Mouse (Mus musculus): ENCODE measurements around the gene Mier1. TPM values are rescaled to one million over a fixed set of nuclear protein-coding genes. Genes with fewer than 3 reads are reported as not detected.

Mier1 gene
- polyA plus RNA-seq, 1 experiment: 13.9 TPM

DNA sequence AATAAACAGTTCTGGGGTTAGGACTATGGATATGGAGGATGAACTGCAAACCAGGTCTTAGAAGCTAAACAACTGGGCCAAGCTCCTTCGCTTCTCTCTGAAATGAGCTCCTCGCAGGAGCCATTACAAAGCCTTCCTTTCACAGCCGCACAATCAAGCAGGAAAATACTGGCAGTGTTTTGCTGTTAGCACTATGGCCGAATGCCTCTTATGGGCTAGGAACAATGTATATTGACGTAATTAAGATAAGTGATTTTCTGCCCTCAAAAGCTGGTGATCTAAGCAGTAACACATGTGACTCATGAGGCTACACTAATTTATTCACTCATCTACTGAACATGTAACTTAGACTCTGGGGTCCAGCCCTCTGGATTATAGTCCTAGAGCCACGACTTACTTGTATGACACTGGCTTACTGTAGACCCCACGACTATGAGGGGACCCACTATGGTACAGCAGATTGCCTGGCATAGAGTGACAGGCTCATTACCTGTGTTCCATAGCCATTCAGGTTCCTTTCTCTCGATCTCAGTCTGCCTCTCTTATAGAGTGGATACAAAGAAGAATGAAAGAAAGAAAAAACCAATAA, 66.2 kb downstream of the Mier1 start:
- Histone ChIP-seq H3K4me3 (replicated peaks; ENCODE audit: extremely low read depth, low read depth, low read length) (no peak overlapping the region), H3K4me1 (ENCODE audit: control insufficient read depth, insufficient read depth, low read length) (no peaks in the 10 kb centered on the region)
- TF ChIP-seq POLR2A (IDR thresholded peaks at IDR 0.05; ENCODE audit: borderline replicate concordance, extremely low read depth, low read depth, low read length): no peak
- TF ChIP-seq CTCF (IDR thresholded peaks at IDR 0.05; ENCODE audit: insufficient read depth, low read length): no peak
- no peak for DNase-seq
- 86% methylated on average over 8 of the region's 8 CpGs for WGBS

DNA sequence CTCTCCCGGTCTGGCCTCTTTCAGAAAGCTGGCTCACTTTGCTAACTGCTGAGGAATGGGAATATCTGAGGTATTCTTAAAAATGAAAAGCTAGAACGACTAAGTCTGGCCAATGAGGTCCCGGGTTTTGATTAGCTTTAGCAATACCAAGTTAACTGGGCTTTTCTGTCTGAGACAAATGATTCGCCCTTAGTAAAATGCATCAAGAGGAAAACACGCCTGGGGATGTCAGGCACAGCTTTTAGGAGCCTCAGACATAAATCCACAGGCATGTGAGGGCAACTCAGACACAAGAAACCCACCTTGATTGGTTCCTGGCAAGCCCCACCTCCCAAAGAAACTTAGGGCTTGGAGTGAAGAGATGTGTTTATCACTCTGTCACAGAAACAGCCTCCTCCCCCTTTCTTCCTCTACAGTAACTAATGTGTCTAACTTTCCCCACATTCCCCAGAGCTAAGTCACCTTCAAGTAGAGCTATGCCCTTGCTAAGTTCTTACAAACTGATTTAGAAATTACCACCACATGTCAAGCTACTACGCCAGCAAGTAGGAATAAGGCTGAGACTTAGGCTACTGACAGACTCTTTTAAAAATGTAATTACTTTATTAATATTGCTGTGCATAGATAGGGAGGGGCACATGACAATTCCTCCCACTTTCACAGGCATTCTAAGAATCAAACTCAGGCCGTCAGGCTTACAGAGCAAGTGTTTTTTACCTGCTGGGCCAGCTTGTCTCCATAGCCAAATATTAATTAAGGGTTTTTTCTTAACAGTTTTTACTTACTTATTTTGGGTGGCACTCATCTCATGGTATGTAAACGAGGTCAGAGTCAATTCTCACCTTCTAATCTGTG, 74.8 kb downstream of the Mier1 start:
- TF ChIP-seq POLR2A (IDR thresholded peaks at IDR 0.05; ENCODE audit: borderline replicate concordance, extremely low read depth, low read depth, low read length) (no peak), CTCF (IDR thresholded peaks at IDR 0.05; ENCODE audit: insufficient read depth, low read length) (no peak)
- H3K4me1 ChIP-seq (ENCODE audit: control insufficient read depth, insufficient read depth, low read length): no peaks in the 10 kb centered on the region
- no peak overlapping the region for H3K4me3 ChIP-seq (replicated peaks; ENCODE audit: extremely low read depth, low read depth, low read length)
- WGBS: 85% methylated on average over 8 of the region's 8 CpGs
- DNase-seq: no peak

DNA sequence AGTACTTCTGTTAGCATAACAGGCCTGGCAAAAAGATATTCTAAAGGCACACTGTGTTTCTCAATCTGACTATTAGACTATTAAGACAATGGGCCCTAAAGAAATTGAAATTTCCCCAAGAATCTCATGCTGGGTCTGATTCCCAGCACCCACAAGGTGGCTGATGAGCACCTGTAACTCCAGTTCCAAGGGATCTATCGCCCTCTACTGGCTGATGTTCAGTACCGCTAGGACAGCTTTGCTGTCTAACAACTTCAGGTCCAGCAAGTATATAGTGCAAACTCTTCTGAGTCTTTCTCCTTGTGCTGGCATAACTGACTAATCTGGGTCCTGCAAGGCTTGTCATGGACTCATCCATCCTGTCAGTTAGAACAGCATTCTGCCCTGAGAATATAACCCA, 78.2 kb downstream of the Mier1 start:
- H3K4me3 ChIP-seq (replicated peaks; ENCODE audit: extremely low read depth, low read depth, low read length): no peak overlapping the region
- DNase-seq: no peak
- 84% methylated on average over 2 of the region's 2 CpGs for WGBS
- no peak for TF ChIP-seq POLR2A (IDR thresholded peaks at IDR 0.05; ENCODE audit: borderline replicate concordance, extremely low read depth, low read depth, low read length)
- no peak for TF ChIP-seq CTCF (IDR thresholded peaks at IDR 0.05; ENCODE audit: insufficient read depth, low read length)
- no peaks in the 10 kb centered on the region for H3K4me1 ChIP-seq (ENCODE audit: control insufficient read depth, insufficient read depth, low read length)

DNA sequence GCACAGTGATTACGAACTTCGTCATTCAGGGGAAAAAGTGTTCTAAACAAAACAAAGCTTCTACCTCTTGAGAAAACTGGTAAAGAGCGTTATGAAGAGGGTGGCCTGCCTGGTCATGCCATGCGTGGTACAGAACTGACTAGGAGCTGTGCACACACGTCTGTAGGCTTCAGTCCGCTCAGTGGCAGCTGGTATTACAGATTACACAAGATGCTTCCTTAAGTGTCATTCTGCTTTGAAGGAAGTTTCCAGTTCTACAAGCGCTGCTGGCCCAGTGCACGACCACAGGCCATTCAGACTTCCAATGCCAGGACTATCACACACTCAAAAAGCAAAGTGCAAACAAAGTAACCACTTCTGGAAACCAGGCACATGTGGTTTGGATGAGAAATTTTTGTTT, 83.2 kb downstream of the Mier1 start:
- DNase-seq: no peak
- Histone ChIP-seq H3K4me1 (ENCODE audit: control insufficient read depth, insufficient read depth, low read length) (no peaks in the 10 kb centered on the region; the same call in 1 of the 2 replicates), H3K4me3 (replicated peaks; ENCODE audit: extremely low read depth, low read depth, low read length) (no peak overlapping the region)
- WGBS: 56% methylated on average over 8 of the region's 8 CpGs
- TF ChIP-seq CTCF (IDR thresholded peaks at IDR 0.05; ENCODE audit: insufficient read depth, low read length) (no peak), POLR2A (IDR thresholded peaks at IDR 0.05; ENCODE audit: borderline replicate concordance, extremely low read depth, low read depth, low read length) (no peak)

DNA sequence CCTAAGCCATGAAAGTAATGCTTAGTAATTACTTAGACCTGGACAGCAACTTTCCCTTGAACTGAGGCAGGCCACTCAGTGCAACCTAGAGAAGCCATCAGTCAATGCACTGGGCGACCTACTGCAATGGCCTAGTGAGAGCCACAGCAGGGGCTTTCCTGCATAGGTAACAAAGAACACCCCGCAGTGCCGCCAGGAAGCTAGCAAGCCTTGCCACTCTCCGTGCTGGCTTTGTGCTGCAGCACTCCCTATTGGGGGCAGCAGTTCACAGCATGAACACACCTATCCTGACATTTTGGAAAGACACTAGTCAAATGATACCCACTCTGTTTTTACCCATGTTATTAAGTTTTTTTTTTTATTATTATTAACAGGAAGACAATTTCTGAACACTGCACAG, 84.9 kb downstream of the Mier1 start:
- no peak for TF ChIP-seq CTCF (IDR thresholded peaks at IDR 0.05; ENCODE audit: insufficient read depth, low read length)
- no peak for TF ChIP-seq POLR2A (IDR thresholded peaks at IDR 0.05; ENCODE audit: borderline replicate concordance, extremely low read depth, low read depth, low read length)
- WGBS: 72% methylated on average over 4 of the region's 4 CpGs
- H3K4me3 ChIP-seq (replicated peaks; ENCODE audit: extremely low read depth, low read depth, low read length): no peak overlapping the region
- no peak for DNase-seq
- H3K4me1 ChIP-seq (ENCODE audit: control insufficient read depth, insufficient read depth, low read length): no peaks in the 10 kb centered on the region; the same call in 1 of the 2 replicates

DNA sequence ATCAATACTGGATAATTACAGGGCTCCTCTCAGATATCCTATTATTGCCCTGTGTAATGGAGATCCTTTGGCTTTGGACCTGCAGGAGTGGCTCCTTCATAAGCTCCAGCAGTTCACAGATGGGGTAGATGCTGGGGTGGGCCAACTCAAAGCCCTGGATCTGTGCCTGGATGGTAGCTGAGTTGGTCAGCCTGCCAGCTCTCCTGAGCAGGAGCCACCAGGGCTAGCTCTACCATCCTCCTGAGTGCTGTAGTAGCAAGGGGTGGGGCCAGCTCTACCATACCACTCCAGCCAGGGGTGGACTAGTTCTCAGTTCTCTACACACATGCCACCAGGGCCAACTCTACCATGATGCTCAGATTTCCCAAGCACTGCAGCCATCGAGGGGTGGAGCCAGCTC, 85.9 kb downstream of the Mier1 start:
- H3K4me3 ChIP-seq (replicated peaks; ENCODE audit: extremely low read depth, low read depth, low read length): no peak overlapping the region
- no peak for DNase-seq
- no peak for TF ChIP-seq CTCF (IDR thresholded peaks at IDR 0.05; ENCODE audit: insufficient read depth, low read length)
- TF ChIP-seq POLR2A (IDR thresholded peaks at IDR 0.05; ENCODE audit: borderline replicate concordance, extremely low read depth, low read depth, low read length): no peak
- no peaks in the 10 kb centered on the region; the same call in 1 of the 2 replicates for H3K4me1 ChIP-seq (ENCODE audit: control insufficient read depth, insufficient read depth, low read length)
- 96% methylated on average over 1 of the region's 1 CpGs for WGBS

DNA sequence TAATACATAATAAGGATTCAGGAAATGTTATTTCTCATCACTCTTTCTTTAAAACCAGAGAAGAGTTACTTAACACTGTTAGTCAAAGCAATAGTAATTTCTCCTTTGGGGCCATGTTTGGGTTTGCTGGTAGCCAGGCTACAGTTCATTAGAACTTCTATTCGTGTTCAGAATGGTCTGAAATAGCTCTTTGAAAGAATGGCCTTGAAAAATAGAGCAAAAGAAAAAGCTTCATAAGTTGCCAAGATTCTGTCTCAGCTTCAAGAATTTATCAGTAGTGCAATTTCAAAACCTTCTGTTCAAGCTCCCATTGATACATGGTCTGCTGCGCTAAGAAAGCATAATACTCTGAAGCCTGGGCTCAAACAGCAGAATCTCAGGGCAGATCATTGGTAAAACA, 89.5 kb downstream of the Mier1 start:
- Histone ChIP-seq H3K4me3 (replicated peaks; ENCODE audit: extremely low read depth, low read depth, low read length) (no peak overlapping the region), H3K4me1 (ENCODE audit: control insufficient read depth, insufficient read depth, low read length) (no peaks in the 10 kb centered on the region)
- no peak for DNase-seq
- 82% methylated on average over 2 of the region's 2 CpGs for WGBS
- no peak for TF ChIP-seq POLR2A (IDR thresholded peaks at IDR 0.05; ENCODE audit: borderline replicate concordance, extremely low read depth, low read depth, low read length)
- no peak for TF ChIP-seq CTCF (IDR thresholded peaks at IDR 0.05; ENCODE audit: insufficient read depth, low read length)

DNA sequence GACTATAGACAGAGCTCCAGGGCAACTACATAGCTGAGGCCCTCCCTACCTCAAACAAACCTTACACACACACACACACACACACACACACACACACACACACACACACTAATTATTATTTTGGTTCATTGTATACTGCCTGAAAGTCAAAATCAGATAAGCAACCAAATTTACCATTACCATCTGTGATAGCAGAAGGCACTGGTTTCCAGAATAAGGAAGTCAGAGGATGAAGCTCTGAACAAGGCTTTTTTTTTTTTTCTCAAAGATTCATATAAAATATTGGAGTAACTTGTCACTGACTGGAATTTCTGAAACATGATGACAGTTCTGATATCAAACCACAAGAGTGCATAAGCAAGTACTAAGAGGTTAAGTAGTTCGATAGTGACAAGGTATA, 94.4 kb downstream of the Mier1 start:
- 84% methylated on average over 1 of the region's 1 CpGs for WGBS
- Histone ChIP-seq H3K4me3 (replicated peaks; ENCODE audit: extremely low read depth, low read depth, low read length) (no peak overlapping the region), H3K4me1 (ENCODE audit: control insufficient read depth, insufficient read depth, low read length) (no peaks in the 10 kb centered on the region)
- DNase-seq: no peak
- TF ChIP-seq POLR2A (IDR thresholded peaks at IDR 0.05; ENCODE audit: borderline replicate concordance, extremely low read depth, low read depth, low read length): no peak
- TF ChIP-seq CTCF (IDR thresholded peaks at IDR 0.05; ENCODE audit: insufficient read depth, low read length): no peak

DNA sequence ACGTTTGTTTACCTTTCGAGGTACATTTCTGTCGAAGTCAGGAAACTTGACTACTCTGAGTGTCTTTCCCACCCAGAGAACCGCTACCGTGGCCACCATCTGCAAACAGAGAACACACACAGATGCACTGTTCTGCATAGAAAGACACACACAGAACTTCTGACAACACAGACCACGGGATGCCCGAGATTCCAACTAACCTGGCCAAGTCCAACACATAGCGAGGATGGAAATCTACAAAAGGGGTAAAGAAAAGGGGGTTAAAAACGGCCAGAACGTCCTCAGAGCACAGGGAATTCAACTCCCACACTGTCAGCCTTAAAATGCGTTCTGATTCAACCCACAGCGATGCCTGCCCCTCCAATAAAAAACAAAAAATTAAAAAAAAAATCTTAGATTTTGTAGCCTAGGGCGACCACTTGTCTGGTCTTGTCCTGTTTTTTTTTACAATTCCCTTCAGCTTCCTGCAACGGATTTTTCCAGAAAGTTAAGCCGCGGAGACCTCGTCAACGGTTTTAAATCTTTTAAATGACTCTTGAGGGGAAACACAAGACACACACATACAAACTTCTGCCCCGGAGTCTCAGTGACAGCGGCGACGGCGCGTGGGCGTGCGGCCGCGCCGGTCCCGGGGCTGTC, 99.8 kb downstream of the Mier1 start:
- peaks cover 3% of the 10 kb centered on the region; the same call in 1 of the 2 replicates for H3K4me1 ChIP-seq (ENCODE audit: control insufficient read depth, insufficient read depth, low read length)
- WGBS: 2% methylated on average over 30 of the region's 30 CpGs
- TF ChIP-seq POLR2A (IDR thresholded peaks at IDR 0.05; ENCODE audit: borderline replicate concordance, extremely low read depth, low read depth, low read length) (no peak), CTCF (IDR thresholded peaks at IDR 0.05; ENCODE audit: insufficient read depth, low read length) (no peak)
- H3K4me3 ChIP-seq (replicated peaks; ENCODE audit: extremely low read depth, low read depth, low read length): peak overlapping the region; percentile 99
- DNase-seq: peak; percentile 12
